Mouse (Mus musculus) kidney, adult 11 months (tissue): ENCODE data around the gene Gm8362.
"Not testable (repeated sequence)": the region's sequence is repeated elsewhere in the genome, so short reads cannot be mapped to it uniquely, and the experiment has no call there.

Source experiments
- DNase-seq: peaks from one replicate; pipeline ENCODE4 v3.0.0; 2022

Gm8362 gene

DNA sequence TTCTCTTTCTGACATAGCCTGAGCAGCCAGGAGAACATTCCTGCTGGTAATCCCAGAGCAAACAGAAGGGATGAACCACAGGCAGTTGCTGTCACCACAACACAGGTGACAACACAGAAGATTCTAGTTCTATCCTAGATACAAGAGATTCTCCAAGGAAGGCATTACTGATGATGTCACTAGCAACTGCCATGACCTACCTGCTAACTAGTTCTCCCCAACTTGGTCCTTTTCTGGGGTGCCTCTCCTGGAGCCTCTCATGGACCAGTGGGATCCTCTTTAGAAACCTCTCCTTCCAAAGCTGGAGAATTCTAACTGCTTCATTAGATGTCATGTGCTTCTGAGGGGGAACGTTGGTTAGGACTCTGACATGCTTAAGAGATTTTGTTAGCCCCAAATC is at the start of gene Gm8362:
Gene Gm8362 (minus strand): TSS at position 101 of the 400 bp plus-strand sequence.
- not testable (repeated sequence) for DNase-seq

DNA sequence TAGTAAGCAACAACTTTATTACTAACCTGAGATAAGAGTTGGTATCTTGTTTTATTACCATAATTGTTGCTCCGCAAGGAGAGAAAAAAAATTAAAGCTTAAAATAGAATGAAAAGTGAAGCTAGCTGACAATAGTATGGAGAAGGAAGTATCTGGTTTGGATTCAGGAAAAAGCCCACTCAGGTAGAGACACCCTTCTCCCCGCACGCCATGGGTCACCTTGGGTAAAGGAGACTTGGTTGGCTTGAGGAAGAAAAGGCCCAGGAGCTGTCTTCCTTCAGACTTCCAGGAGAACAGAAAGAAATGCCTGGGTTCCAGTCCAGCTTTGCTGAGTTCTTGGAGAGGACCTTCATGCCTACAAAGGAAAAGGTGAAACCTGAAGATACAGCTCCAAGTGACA is 49.1 kb upstream of the Gm8362 start:
- not testable (repeated sequence) for DNase-seq

DNA sequence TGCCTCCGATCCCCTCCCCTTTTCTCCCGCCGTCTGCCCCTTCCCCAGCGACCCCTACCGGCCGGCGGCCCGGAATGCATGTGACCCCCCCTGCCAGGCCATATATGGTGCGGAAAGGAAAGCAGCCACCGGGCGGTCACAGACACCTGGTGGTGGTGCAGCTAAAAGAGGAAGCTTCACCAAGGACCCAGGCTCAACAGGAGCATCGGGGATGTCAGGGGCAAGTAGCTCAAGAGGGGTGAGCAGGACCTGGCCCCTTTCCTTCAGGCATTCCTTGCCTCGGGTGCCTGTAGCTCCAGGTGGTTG is 17.0 kb downstream of the Gm8362 start:
- DNase-seq = not testable (repeated sequence)

DNA sequence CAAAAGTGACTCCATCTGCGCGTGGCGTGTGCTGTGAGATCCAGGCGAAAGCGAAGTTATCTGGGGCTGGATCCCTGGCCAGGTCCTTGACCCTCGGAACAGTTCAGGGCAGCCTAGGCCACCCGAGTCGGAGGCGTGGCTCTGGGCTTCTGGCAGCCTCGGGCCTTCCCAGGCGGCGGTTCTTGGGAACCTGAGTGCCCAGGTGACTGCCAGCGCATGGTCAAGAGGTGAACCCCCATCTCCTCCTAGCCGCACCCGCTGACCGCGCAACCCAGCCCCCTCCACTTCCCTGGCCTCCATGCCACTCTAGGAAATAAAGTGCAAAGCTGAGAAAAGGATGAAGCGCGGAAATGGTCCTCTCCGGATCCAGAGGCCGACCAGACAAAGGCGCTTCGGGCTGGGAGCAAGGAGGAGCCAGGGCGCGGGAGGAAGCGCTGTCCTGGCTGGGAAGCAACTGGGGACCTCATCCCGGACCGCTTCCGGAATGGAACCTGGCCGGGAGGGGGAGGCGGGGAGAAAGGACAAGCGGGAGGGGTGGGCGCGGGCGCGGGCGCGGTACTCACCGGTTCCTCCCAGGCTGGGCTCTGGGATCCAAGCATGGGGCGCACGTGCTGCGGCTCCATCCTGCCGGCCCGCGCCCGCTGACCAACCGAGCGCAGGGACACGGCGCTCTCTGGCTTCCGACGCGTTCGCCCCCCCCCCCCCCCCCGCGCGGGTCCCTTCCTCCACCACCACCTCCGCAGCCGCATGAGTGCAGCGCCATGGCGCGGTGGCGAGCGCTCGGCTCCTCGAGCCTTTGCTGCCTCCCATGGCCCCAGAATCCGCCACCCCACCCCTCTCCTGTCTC is 17.6 kb downstream of the Gm8362 start:
- not testable (repeated sequence) for DNase-seq

DNA sequence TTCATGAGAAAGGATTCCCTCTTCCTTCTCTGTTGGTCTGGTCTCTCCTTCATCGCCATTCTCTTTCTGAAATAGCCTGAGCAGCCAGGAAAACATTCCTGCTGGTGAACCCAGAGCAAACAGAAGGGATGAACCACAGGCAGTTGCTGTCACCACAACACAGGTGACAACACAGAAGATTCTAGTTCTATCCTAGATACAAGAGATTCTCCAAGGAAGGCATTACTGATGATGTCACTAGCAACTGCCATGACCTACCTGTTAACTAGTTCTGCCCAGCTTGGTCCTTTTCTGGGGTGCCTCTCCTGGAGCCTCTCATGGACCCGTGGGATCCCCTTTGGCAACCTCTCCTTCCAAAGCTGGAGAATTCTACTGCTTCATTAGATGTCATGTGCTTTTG is 32.0 kb downstream of the Gm8362 start, which contains the start of gene Gm3636:
Gene Gm3636 (minus strand): TSS at position 101 of the 400 bp plus-strand sequence.
- not testable (repeated sequence) for DNase-seq

DNA sequence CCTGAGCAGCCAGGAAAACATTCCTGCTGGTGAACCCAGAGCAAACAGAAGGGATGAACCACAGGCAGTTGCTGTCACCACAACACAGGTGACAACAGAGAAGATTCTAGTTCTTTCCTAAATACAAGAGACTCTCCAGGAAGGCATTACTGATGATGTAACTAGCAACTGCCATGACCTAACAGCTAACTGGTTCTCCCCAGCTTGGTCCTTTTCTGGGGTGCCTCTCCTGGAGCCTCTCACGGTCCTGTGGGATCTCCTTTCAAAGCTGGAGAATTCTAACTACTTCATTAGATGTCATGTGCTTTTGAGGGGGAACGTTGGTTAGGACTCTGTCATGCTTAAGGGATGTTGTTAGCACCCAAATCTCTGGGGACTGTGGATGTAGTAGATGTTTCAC is 54.1 kb downstream of the Gm8362 start, which contains the start of gene Gm8050:
Gene Gm8050 (minus strand): TSS at position 101 of the 400 bp plus-strand sequence.
- not testable (repeated sequence) for DNase-seq
